Mouse (Mus musculus): ENCODE measurements at regions not wholly inside any gene's neighbourhood (a gene's known extent, or its start where the extent isn't known, plus 50 kb on each side); places are given as distances from the start of the nearest gene placed in this dataset.

DNA sequence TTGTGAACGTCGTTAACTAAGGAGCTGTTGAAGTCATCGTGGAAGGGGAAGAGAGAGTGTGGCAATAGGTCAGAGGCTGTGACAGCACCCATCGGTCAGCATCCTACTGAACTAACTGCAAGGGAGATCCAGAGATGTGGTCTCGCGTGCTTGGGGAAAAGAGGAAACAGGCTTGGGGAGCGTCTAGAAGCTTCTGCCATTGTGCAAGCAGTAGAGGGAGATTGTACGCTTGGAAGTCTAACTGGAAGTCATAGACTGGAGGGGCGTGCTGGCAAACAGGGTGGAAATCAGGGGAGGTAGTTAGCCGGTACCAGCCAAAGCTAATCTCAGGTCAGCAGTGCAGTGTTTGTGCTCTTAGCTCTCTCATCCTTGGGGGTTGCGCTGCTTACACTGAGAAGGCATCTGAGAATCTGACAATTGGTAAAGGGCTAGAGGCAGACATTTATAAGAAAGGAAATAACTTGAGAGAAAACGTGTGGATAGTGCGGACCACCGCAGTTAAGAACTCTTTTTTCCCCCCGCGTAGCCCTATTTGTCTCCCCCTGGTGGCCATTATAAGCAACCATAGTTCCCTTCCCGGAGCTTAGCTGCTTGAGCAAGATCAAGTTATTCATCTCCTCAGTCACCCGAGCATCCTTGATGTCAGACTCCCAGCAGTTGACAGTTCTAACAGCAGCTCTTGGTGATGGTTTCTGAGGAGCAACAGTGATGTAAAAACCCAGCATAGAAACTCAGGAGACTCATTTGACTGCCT, 151.5 kb downstream of the 4933412E24Rik start:
- DNase-seq (ENCODE audit: extremely low spot score in 1 of 2, low spot score in 2 of 2) = no peak
- intact Hi-C loops (cut with DNase I) = loop anchor here (5.0 kb wide), 1 partner anchor 478 kb away; no protein-coding TSS in a partner anchor

DNA sequence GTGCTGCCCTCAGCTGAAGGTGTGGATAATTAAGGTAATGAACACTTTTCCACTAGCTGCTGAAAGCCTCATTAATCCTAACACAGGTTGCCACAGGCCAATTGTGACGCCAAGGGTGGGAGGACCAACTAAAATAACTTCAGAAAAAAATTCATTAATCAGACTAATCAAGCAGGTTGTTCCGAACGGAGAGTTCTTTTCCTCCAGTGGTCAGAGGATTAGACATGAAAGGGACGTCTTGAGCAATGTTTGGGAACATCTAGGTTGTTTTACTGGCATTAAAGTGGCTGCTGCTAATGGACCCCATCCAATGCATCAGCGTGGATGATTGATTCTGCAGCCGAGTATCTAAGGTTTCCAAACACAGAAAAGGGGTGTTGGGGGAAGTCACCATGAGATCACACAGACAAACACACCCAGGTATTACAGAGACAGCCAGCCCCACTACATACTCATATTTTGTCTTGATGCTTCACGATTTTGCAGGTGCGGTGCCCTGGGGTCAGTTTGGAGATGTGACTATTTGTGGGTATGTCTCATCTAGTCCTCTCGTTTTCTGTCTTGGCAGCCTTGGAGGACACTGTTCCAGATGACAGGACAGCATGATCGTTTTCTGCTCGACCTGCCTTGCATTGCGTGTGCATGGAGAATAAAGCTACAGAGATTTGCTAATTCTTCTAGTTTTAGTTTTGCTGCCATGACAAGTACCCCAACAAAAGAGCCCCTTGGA, 164.0 kb downstream of the 4933412E24Rik start:
- intact Hi-C loops (cut with DNase I) = no loop called here
- DNase-seq (ENCODE audit: extremely low spot score in 1 of 2, low spot score in 2 of 2) = no peak

DNA sequence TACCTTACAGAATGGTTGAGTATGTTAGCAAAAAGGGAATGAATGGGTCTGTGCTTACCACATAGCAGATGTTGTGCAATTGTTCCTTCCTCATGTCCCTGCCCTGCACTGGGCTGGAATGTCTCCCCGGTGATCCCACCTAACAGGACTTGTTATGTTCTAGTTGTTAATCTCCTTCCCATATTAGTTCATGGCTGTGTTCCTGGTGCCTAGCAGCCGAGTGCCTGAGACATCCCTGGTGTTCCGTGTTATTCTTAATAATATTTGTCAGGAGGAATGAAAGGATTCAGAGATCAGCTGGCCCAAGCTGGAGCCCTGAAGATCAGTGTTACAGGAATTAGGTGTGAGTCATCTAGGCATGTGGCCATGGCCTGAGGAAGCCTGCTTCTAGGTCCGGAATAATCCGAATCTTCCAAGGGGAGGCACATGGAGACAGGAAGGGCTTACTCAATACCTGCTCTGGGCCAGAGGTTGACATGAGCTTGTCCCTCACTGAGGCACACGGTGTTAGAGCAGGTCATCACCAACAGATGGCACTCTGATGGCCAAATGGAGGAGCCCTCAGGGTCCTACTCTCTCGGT, 171.2 kb downstream of the 4933412E24Rik start:
- intact Hi-C loops (cut with DNase I) = no loop called here
- DNase-seq (ENCODE audit: extremely low spot score in 1 of 2, low spot score in 2 of 2) = no peak

DNA sequence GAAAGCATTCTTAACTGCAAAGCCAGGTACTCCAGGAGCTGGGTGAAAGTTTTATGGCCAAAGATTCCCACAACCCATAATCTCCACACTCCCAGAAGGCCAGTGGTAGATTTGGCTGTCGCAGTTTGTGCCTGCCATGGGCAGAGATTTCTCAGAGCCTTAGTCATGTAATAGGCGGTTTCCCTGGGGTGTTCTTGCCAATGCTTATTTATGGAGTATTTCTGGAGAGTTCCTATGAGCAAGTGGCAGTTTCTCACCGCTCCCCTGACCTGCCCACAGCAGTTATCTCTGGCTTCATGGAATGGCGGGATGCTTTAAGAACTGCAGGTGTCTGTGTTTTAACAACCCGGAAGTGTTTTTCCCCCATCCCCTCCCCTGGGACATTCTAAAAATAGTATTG, 179.8 kb downstream of the 4933412E24Rik start:
- DNase-seq (ENCODE audit: extremely low spot score in 1 of 2, low spot score in 2 of 2) = no peak
- intact Hi-C loops (cut with DNase I) = no loop called here

DNA sequence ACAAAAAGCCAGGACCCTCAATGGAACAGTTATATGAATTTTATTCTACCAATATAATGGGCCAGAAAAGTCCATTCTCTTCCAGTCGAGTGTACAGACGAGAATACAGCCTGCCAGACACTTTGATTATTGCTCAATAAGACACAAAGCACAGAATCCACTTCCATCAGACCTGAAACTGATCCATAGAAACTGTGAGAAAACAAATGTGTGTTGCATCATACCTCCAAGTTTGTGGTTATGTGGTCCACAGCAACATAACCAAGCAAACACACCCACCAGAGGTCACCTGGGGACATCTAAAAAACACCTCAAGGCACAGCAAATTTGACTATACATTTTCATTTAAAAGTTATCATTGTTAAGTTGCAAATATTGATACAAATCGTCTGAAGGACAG, 183.2 kb downstream of the 4933412E24Rik start:
- intact Hi-C loops (cut with DNase I) = no loop called here
- DNase-seq (ENCODE audit: extremely low spot score in 1 of 2, low spot score in 2 of 2) = no peak

DNA sequence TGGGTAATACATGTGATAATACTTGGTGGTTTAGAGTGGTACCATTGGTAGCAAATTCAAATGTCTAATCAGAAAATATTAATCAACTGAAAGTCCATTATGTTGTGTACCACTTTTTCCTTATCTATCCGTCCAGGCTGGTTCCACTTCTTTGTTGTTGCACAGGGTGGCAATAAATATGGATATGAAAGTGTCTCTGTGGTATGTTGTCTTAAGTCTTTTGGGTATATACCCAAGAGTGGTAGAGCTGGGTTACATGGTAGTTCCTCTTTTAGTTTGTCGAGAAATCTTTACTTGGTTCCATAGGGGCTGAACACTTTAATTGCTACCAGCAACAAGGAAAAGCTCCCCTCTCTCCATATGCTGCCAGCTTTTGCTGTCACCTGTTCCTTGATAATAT, 184.9 kb downstream of the 4933412E24Rik start:
- intact Hi-C loops (cut with DNase I) = no loop called here
- DNase-seq (ENCODE audit: extremely low spot score in 1 of 2, low spot score in 2 of 2) = no peak

DNA sequence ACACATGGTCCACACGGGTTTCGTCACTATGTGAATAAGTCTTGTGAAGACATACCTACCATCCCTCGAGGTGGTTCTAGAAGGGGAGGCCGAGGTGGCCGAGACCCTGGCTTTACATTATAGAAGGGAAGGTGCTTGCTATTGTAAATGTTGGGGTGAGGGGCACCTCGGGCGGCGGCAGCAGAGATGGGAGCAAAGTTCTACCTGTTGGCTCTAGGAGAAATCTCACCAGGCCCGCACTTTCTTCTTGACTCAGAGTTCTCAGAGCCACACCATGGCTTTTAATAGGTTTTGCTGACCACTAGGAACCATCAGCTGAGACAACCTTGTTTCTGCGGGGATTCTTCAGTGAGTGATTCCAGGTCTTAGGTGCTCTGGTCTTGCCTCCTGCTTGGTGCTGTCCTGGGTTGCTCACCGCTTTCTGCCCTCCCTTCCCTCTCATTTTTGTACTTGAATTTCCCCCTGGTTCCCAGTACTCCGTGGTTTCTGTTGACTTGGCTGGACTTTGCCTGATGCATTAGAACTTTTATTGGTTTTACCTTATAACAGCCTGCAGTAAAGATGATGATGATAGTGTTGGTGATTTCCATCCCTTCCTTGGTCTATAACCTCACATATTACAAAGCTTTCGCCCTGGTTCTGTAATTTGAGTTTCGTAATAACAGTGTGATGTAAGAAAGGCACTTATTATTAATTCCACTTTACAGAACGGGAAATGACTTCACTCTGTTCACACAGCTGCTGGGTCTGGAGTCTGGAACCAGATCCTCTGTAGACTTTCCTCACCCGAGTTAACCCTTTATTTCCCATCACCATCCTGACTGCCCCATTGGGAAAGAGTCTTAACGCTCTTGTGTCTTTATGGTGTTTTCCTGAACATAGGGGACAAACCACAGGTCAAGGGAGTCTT, 185.6 kb downstream of the 4933412E24Rik start:
- intact Hi-C loops (cut with DNase I) = no loop called here
- DNase-seq (ENCODE audit: extremely low spot score in 1 of 2, low spot score in 2 of 2) = no peak

DNA sequence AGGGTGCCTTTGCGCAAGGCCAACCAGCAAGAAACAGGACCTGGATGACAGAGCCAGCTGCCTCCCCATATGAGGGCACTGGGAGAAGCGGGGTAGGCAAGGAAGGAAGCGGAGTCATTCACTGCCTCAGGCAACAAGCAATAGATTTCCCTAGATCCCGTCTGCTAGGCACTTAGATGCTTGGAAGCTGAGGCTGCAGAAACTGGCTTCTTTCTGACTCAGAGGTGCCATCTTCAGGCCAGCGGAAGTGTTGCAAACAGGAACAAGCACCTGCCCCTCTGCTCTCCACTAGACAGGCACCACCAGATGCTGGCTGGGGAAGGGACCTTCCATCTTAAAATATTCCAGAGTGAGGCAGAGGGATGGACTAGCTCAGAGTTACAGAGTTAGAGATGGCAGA, 188.0 kb downstream of the 4933412E24Rik start:
- DNase-seq (ENCODE audit: extremely low spot score in 1 of 2, low spot score in 2 of 2) = peak; percentile 77 to 78
- intact Hi-C loops (cut with DNase I) = loop anchor here (2.0 to 5.0 kb wide), 2 partner anchors 176 to 440 kb away; no protein-coding TSS in a partner anchor

DNA sequence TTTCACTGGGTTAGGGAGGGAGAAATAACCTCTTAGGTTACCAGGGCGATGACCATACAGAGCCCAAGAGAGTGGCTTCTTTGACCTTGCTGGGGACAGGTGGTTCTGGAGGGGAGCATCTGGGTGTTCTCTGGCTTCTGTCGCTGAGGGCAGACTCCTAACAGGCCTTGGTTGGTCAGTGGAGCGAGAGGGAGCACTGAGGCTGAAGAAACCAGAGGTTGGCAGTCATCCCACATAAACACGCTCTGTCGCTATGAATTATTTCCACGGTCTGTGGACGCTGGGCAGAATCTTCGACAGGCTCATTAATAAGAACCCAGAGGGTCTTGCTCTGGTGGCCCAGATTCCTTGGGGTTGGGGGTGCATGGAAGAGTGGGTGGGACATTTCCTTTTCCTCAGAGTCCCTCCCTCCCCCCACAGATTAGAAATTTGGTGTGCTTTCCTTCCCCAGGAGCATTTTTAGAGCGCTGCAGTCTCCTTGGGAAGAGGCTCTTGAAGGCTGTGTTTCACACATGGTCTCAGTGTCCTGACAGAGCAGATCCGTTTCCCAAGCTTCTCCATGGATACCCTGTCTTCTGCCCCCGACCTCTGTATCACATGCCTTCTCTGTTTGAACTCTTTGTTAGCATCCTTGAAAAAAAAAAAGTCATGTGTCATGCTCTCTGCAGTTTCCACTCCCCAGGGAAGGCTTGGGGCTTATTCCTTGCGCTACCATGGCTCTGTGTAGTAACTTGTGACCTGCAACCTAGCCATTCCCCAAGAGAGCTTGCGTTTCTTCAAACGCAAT, 190.1 kb downstream of the 4933412E24Rik start:
- intact Hi-C loops (cut with DNase I) = loop anchor here (5.0 kb wide), 1 partner anchor 174 kb away; no protein-coding TSS in a partner anchor
- DNase-seq (ENCODE audit: extremely low spot score in 1 of 2, low spot score in 2 of 2) = no peak

DNA sequence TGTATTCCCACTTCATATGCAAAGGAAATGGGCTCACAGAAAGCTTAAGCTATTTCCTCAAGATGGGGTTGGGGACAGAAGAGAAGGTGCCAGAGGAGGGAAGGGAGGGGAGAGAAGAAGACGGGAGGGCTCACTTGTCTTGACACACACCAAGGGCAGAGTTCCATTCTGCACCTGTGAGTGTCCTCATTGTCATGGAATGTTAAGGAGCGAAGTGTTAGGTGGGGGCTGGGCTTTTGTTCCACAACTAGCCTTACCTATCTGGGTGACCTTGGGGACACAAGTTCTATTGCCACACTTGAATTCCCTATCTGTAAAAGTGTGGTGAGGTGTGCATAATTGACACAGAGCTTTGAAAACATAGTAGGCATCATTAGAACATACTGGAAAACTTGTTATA, 192.5 kb downstream of the 4933412E24Rik start:
- DNase-seq (ENCODE audit: extremely low spot score in 1 of 2, low spot score in 2 of 2) = no peak
- intact Hi-C loops (cut with DNase I) = no loop called here

DNA sequence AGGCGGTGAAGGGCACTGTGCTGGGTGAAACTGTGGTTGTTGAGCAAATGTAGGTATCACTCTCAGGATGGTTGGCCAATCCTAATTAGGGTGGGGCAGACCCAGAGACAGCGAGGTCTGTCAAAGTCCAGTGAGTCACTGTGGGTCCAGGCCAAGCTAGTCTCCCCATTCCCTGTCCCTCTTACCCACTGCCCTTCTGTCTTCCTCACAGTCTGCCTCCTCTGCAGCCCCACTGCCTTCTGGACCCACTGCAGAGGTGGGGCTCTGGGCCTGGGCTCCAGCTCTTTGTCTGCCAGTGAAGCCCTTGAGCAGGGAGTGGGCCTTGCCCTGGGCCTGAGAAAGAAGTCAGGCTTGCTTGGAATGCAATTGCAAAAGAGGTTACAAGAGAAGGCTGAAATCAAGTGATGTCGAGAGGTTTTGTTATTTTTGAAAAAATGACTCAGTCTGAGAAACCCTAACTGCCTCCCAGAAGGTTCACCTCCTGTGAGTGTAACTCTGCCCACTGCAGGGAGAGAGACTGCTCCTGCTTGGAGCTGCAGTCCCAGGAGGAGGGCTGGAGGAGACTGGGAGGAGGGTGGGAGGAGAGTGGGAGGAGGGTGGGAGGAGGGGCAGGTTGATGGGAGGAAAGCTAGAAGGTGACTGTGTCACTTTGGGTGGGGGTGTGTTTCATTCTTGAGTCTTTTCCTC, 193.3 kb downstream of the 4933412E24Rik start:
- no peak for DNase-seq (ENCODE audit: extremely low spot score in 1 of 2, low spot score in 2 of 2)
- intact Hi-C loops (cut with DNase I) = no loop called here

DNA sequence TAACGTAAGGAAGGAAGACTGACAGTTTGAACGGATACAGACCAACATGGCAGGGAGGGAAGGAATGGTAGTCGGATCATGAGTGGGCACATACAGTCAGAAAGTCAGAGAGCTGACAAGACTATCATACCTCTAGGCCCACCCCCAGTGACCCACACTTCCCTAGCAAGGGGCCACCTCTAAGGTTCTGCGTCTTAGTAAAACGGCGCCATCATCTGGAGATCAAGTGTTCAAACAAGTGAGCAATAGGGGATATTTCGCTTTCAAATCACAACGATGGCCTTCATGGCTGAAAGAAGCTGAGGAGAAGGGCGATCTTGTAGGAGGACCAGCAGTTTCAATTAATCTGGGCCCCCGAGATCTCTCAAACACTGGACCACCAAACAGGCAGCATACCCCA, 196.1 kb downstream of the 4933412E24Rik start:
- intact Hi-C loops (cut with DNase I) = no loop called here

DNA sequence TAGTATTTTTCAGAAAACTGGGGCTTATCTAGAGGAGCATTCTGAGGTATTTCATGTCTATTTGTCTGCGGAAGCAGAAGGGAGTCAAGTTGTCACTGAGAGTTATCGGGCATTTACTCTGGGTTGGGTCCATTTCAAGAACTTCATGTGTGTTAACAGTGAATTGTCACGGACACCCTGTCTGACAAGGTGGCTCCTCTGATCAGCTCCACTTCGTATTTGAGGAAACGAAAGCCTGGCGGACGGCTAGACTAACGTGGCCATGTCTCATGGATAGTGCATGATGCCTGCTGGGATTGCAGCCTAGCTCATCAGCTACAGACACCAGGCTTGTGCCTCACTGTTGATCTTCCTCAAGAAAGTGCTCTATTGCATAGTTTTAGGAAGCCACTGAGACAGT, 200.4 kb downstream of the 4933412E24Rik start:
- DNase-seq (ENCODE audit: extremely low spot score in 1 of 2, low spot score in 2 of 2) = no peak
- intact Hi-C loops (cut with DNase I) = no loop called here

More for the DNA sequence above, 196.1 kb downstream of the 4933412E24Rik start:
- DNase-seq (ENCODE audit: extremely low spot score in 1 of 2, low spot score in 2 of 2) = no peak

DNA sequence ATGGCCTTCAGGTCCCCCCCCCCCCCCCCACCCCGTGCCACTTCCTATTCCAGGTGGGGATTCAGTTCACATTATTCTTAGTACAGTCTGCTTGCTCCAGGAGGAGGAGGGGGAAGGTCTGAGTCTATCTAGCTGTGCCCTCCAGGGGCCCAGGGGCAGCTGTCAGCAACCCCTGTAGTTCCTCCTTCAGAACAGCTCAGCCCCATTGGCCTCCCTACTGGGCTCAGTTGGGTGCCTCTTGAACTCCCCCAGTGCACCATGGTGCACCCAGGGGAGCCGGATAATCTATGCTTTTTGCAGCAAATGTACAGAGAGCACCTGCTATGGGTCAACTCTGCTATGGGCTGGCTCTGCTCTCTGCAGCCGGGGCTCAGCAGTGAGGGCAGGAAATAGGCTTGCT, 204.8 kb downstream of the 4933412E24Rik start:
- no peak for DNase-seq (ENCODE audit: extremely low spot score in 1 of 2, low spot score in 2 of 2)
- intact Hi-C loops (cut with DNase I) = no loop called here

DNA sequence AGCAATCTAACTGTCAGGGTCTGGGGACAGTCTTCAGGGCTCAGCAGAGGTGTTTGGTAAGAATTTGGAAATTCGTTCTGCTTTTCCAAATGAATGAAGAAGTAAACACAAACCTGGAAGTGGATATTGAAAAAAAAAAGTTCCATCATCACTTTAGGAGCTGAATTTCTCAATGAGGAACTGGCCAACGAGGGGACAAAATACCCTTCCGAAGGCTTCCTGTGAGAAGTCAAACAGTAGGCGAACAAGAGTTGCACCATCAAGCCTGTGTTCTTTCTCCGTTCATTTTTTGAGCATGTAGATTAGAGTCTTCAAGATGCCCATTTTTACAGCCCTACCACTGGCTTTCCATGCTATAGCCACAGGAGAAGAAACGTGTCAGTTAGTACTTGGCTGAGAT, 207.1 kb downstream of the 4933412E24Rik start:
- intact Hi-C loops (cut with DNase I) = no loop called here
- DNase-seq (ENCODE audit: extremely low spot score in 1 of 2, low spot score in 2 of 2) = no peak

DNA sequence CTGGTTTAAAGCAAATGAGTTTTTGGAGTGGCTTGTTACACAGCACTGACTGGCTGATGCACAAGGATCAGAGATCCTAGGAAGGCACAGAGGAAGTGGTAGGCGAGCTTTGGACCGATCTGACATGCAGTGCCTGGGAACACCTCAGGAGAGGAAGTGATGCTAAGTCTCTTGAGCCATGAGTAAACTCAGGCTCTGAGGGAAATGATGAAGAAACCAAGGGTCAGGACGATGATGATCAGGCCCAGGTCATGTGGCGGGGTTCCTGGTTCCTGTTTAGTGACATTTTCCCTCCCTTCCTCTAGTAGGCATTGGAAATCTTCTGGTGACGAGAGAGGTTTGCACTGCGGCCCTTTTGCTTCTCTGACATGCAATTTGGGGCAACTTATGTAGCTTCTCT, 208.7 kb downstream of the 4933412E24Rik start:
- DNase-seq (ENCODE audit: extremely low spot score in 1 of 2, low spot score in 2 of 2) = no peak
- intact Hi-C loops (cut with DNase I) = no loop called here

DNA sequence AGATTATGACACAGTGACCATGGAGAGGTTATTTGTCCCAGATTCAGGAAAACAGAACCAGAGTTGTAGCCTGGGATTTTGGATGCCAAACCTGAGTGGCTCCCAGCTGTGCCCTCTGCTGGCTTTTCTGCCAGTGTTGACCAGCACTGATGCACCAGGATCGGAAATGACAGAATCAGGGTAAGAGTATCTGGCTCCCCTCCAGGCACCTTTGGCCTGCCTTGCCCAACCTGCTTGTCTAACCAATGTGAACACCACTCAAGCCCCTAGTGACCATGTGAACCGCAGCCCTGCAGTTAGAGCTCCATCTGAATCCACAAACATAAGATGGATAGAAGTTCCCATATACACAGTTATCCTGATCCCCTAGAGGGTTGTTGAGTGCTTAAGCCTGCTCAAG, 210.6 kb downstream of the 4933412E24Rik start:
- intact Hi-C loops (cut with DNase I) = no loop called here
- DNase-seq (ENCODE audit: extremely low spot score in 1 of 2, low spot score in 2 of 2) = no peak

DNA sequence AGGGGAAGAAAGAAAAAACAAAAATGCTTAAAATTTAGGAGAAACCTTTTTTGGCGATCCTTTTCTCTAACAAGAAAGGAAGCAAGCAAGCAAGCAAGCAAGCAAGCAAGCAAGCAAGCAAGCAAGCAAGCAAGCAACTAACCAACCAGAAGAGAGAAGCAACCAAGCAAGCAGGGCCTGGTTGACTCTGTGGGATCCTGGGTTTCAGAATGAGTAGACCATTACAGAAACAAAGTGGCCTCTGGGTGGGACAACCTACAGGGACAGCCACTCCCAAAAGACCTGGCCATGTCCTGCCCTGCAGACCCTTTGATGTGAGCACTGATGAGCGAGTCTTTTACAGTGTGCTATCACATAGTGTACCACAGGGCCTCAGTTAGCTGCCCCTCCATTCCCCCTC, 211.6 kb downstream of the 4933412E24Rik start:
- no peak for DNase-seq (ENCODE audit: extremely low spot score in 1 of 2, low spot score in 2 of 2)
- intact Hi-C loops (cut with DNase I) = no loop called here
